Mouse (Mus musculus) kidney, postnatal 0 days (tissue): Measurements from ENCODE around the gene Lipc. TPM values are rescaled to one million over a fixed set of nuclear protein-coding genes. Genes with fewer than 3 reads are reported as not detected.

ENCODE experiments used
- ATAC-seq: fragments of 200-750 bp; cut with Nextera tagmentation; replicated peaks from 2 replicates; pipeline ENCODE4 v1.8.0; 2017; ENCODE audit warnings: low read depth, moderate number of reproducible peaks, moderate TSS enrichment, moderate library complexity; ENCODE audit not compliant: low FRiP score
- DNase-seq: peaks from one replicate; pipeline ENCODE4 v3.0.0-alpha.2; 2016; ENCODE audit warnings: low spot score
- H3K27ac ChIP-seq: fragments of 300-500 bp; sonication (generic); 2 replicates; pipeline ENCODE4 v1.5.1; 2014; ENCODE audit warnings: mild to moderate bottlenecking
- H3K27me3 ChIP-seq: fragments of 300-500 bp; sonication (generic); 2 replicates; pipeline ENCODE4 v1.6.1; 2014; ENCODE audit warnings: low read length, mixed read lengths; ENCODE audit not compliant: insufficient read depth
- H3K36me3 ChIP-seq: fragments of 300-500 bp; sonication (generic); 2 replicates; pipeline ENCODE4 v1.6.1; 2014; ENCODE audit warnings: low read length, mixed read lengths; ENCODE audit not compliant: insufficient read depth
- H3K4me1 ChIP-seq: fragments of 300-500 bp; sonication (generic); replicated peaks from 2 replicates; pipeline ENCODE4 v1.6.1; 2014; ENCODE audit warnings: antibody characterized with exemption, low read length, mixed read lengths; ENCODE audit not compliant: insufficient read depth
- H3K4me2 ChIP-seq: fragments of 300-500 bp; sonication (generic); 2 replicates; pipeline ENCODE4 v1.6.1; 2014; ENCODE audit warnings: mild to moderate bottlenecking, low read length, moderate library complexity, mixed read lengths
- H3K4me3 ChIP-seq: fragments of 300-500 bp; sonication (generic); replicated peaks from 2 replicates; pipeline ENCODE4 v1.5.1; 2014; ENCODE audit warnings: low read depth, low read length
- H3K9ac ChIP-seq: fragments of 300-500 bp; sonication (generic); 2 replicates; pipeline ENCODE4 v1.6.1; 2014; ENCODE audit warnings: low read depth, low read length
- H3K9me3 ChIP-seq: fragments of 300-500 bp; sonication (generic); replicated peaks from 2 replicates; pipeline ENCODE4 v1.6.1; 2016; ENCODE audit warnings: low read length, inconsistent platforms, mixed read lengths
- CTCF ChIP-seq: IDR thresholded peaks from 2 replicates; pipeline ENCODE4 v1.5.1; 2016; ENCODE audit warnings: antibody characterized with exemption, low read depth, mild to moderate bottlenecking, moderate library complexity
- WGBS: fragments of 180-500 bp; shearing (Covaris S2); extraction: QIAGEN DNeasy Blood & Tissue Kit; methylation state at CpG from one replicate; pipeline ENCODE4 v1.1.7; 2014; 5-methylcytosine and 5-hydroxymethylcytosine counted together
- polyA plus RNA-seq: library from polyadenylated mRNA; unstranded; fragments of >200 nt; fragmentation: Nextera tagmentation; extraction: Ambion mirVana; gene quantifications from 2 replicates; pipeline ENCODE4 v1.2.1, GENCODE M21; 2015

Gene Lipc
- polyA plus RNA-seq, 1 experiment from 2014 or later = 0.46 TPM

DNA sequence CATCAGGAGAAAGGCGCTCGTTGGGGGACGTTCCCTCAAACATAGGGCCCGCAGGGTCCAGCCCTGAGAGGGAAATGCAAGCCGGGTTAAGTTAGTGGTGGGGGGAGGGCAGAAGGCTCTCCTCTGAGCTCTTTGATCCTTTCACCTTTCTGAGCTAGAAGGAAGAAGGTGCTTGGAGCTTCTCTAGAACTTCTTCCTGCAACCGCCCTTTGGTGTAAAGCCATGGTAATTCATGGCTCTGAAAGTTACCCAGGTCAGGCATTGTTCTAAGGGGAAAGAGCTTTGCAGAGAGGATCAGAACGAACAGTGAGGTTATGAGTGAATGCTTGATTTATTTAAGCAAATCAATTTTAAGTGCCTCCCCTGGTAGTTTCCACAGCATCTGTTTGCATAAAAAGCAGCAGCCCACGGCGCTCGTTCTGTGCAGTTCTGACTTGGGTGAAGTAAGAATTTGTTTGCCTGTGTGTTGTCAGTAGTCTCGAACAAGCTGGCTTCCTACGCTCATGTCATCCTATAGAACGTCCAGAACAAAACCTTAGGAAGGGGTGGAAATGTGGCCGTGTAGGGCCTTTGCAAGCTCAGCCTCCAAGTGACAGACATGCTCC lies 135.2 kb downstream of the Lipc start:
- ATAC-seq = no peak
- Histone ChIP-seq H3K4me3 (no peak overlapping the region), H3K4me1 (no peaks in the 10 kb centered on the region), H3K27me3 (no peaks in the 10 kb centered on the region), H3K9ac (no peak overlapping the region), H3K36me3 (no peaks in the 10 kb centered on the region), H3K9me3 (no peaks in the 10 kb centered on the region), H3K27ac (no peak overlapping the region), H3K4me2 (no peak overlapping the region)
- TF ChIP-seq CTCF = no peak
- 57% methylated on average over 14 of the region's 14 CpGs for WGBS
- DNase-seq = no peak

DNA sequence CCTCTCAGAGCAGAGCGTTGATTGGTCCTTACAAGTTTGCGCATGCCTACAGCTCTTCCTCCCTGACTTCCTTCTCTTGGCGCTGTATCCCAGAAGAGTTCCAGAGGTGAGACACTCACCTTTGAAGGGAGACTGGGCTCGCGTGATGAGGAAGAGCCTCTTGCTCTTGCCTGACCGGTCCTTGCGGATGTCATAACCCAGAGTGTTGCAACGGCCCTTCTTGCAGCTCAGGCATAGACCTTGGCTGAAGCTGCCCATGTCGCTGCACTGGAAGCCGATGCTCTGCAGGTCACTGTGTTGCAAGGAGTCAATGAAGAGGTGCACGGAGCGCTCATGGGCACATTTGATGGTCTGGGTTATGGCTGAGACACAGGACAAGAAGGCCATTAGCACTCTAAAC lies 139.5 kb downstream of the Lipc start:
- no peak for TF ChIP-seq CTCF
- no peak overlapping the region for H3K27ac ChIP-seq
- DNase-seq = no peak
- no peaks in the 10 kb centered on the region for H3K4me1 ChIP-seq
- no peak overlapping the region for H3K9ac ChIP-seq
- no peak overlapping the region for H3K4me3 ChIP-seq
- H3K27me3 ChIP-seq = no peaks in the 10 kb centered on the region
- H3K9me3 ChIP-seq = no peaks in the 10 kb centered on the region
- H3K36me3 ChIP-seq = no peaks in the 10 kb centered on the region
- ATAC-seq = no peak
- H3K4me2 ChIP-seq = no peak overlapping the region
- 92% methylated on average over 12 of the region's 12 CpGs for WGBS

DNA sequence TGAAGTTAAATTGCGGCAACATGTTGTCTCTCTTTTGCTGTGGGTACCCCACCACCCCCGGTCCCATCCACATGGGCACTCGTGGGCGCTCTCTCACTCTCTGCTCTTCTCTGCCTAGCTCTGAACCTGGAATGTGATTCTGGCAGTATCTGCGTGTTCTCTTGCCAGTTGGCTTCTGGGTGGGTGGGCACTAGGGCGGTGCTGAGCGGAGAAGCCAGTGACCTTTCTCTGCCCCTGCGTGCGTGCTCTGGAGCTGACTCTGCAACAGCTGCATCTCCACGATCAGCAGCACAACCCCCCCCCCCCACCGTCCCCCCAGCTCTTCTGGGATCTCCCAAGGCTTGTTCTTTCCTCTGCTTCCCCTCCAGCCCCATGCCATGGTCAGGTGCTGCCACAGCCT lies 144.3 kb downstream of the Lipc start:
- Histone ChIP-seq H3K36me3 (no peaks in the 10 kb centered on the region), H3K27ac (no peak overlapping the region), H3K27me3 (no peaks in the 10 kb centered on the region), H3K4me2 (no peak overlapping the region), H3K9me3 (no peaks in the 10 kb centered on the region), H3K4me3 (no peak overlapping the region), H3K4me1 (no peaks in the 10 kb centered on the region), H3K9ac (no peak overlapping the region)
- no peak for ATAC-seq
- WGBS = 52% methylated on average over 11 of the region's 11 CpGs
- no peak for TF ChIP-seq CTCF
- no peak for DNase-seq

DNA sequence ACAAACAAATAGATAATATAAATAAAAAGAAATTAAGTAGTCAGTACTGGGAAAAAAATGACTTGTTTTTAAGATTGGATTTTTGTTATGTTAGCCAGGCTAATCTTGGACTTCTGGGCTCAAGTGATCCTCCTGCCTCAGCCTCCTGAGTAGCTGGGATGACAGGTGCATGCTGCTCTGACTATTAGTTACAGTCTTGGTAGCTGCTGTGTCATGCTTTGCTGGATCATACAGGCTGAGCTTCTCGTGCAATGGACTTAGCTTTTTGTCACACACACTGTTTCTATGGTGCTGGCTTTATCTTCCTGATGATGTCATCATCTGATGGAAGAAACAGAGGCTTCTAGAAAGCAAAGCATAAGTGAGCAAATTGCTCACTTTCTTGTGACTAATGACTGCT lies 146.0 kb downstream of the Lipc start:
- no peak overlapping the region for H3K9ac ChIP-seq
- no peak for DNase-seq
- TF ChIP-seq CTCF = no peak
- no peaks in the 10 kb centered on the region for H3K9me3 ChIP-seq
- no peak overlapping the region for H3K4me3 ChIP-seq
- no peak for ATAC-seq
- H3K27me3 ChIP-seq = no peaks in the 10 kb centered on the region
- no peaks in the 10 kb centered on the region for H3K36me3 ChIP-seq
- H3K4me2 ChIP-seq = no peak overlapping the region
- 51% methylated on average over 1 of the region's 1 CpGs for WGBS
- H3K4me1 ChIP-seq = no peaks in the 10 kb centered on the region
- H3K27ac ChIP-seq = no peak overlapping the region

DNA sequence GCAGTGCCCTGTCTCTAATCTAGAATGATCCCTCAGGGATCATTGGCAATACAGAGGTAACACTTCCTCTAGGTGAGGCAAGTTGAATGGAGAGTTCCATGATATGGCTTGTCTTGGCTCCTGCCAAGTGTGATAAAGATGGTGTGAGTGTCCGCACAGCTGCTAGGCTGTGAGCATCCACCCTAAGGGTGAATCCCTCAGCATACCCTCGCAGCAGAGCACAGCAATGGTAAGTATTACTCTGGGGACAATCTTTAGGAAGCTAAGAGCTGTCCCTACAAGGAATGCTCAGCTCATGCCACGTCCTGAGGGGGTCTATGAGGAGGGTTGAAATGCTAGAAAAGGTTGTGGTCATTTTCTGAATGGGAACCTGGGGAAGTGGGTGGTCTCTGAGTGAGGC lies 149.2 kb downstream of the Lipc start:
- Histone ChIP-seq H3K27ac (no peak overlapping the region), H3K4me1 (no peaks in the 10 kb centered on the region), H3K27me3 (no peaks in the 10 kb centered on the region), H3K9ac (no peak overlapping the region), H3K9me3 (no peaks in the 10 kb centered on the region), H3K4me2 (no peak overlapping the region), H3K36me3 (no peaks in the 10 kb centered on the region), H3K4me3 (no peak overlapping the region)
- DNase-seq (no peak), ATAC-seq (no peak)
- no peak for TF ChIP-seq CTCF
- 80% methylated on average over 3 of the region's 3 CpGs for WGBS

GRCm38 (mm10) chr9:70801761-70802160 lies 150.3 kb downstream of the Lipc start:
- Histone ChIP-seq H3K9me3 (no peaks in the 10 kb centered on the region), H3K4me1 (no peaks in the 10 kb centered on the region), H3K36me3 (no peaks in the 10 kb centered on the region), H3K4me3 (no peak overlapping the region), H3K27ac (no peak overlapping the region), H3K4me2 (no peak overlapping the region), H3K9ac (no peak overlapping the region), H3K27me3 (no peaks in the 10 kb centered on the region)
- DNase-seq (no peak), ATAC-seq (no peak)
- 76% methylated on average over 3 of the region's 3 CpGs for WGBS
- no peak for TF ChIP-seq CTCF
